Mouse (Mus musculus): Measurements from ENCODE around the gene Cachd1.

DNA sequence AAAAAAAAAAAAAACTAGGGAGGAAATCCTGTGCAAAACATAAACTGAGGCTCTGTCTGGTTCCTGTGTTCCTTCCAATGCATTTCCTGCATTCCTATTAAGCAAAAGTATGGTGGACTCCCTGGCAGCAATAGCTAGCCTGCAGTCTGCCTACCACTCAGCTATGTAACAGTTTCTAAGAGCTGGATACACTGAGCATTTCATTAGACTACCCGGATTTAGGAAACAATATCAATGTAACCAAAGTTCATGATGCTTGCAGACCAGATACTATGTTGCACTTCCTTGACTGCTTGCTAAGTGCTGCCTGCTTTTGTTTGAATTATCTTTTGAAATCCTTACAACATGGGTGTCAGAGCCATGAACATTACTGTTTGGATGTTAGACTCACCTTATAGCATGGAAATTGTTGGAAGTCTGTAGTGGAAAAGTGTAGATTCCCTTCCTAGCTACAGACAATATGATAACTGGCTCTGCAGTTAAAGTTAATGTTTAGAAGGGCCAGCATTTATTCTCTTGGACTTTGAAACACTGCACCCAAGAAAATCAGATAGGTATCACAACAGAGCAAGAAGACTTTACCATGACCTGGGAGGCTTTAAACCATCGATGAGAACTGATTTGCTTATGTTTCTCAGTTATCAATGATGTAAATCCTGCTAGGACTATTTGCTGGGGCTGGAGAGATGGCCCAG lies 37.4 kb downstream of the Cachd1 start:
- no peak for TF ChIP-seq TAL1 (IDR thresholded peaks at IDR 0.05; ENCODE audit: low read length)
- TF ChIP-seq GATA1 (IDR thresholded peaks at IDR 0.05; ENCODE audit: low read length) = no peak

All from erythroblast, embryonic 14.5 days (primary cell).